Mouse (Mus musculus) left cerebral cortex, postnatal 36 days (tissue): ENCODE measurements at regions not wholly inside any gene's neighbourhood (a gene's known extent, or its start where the extent isn't known, plus 50 kb on each side); places are given as distances from the start of the nearest gene placed in this dataset.

ENCODE experiments used
- DNase-seq, 2 experiments: peaks; one replicate each; pipeline ENCODE4 v3.0.0; 2021 to 2022; ENCODE audit warnings: low spot score in 2 of 2, mixed read lengths in 1 of 2
- intact Hi-C: fragments of 180-260 bp; cut with DNase I; formaldehyde crosslinking; loops from one replicate; pipeline ENCODE4 v1.15.1; 2025

- no peak for DNase-seq
- intact Hi-C loops: no loop called here
Measured at GRCm38 (mm10) chr2:51682177-51682576, 54.9 kb downstream of the Tas2r134 start.

- intact Hi-C loops: no loop called here
- DNase-seq: no peak
Measured at GRCm38 (mm10) chr2:51682745-51683144, 55.4 kb downstream of the Tas2r134 start.

GRCm38 (mm10) chr2:51705110-51705509 lies 77.8 kb downstream of the Tas2r134 start:
- no peak for DNase-seq
- intact Hi-C loops: no loop called here

GRCm38 (mm10) chr2:51708701-51709100 lies 81.4 kb downstream of the Tas2r134 start:
- no peak for DNase-seq
- intact Hi-C loops: no loop called here

GRCm38 (mm10) chr2:51712611-51713010 lies 85.3 kb downstream of the Tas2r134 start:
- DNase-seq: peak in 1 of 2 experiments; percentile 7
- intact Hi-C loops: no loop called here

GRCm38 (mm10) chr2:51730805-51731204 lies 103.5 kb downstream of the Tas2r134 start:
- intact Hi-C loops: no loop called here

GRCm38 (mm10) chr2:51731703-51732102 lies 104.4 kb downstream of the Tas2r134 start:
- intact Hi-C loops: no loop called here

More at GRCm38 (mm10) chr2:51730805-51731204, 103.5 kb downstream of the Tas2r134 start:
- DNase-seq: no peak

GRCm38 (mm10) chr2:51732355-51732754 lies 105.0 kb downstream of the Tas2r134 start:
- DNase-seq: no peak
- intact Hi-C loops: no loop called here

More at GRCm38 (mm10) chr2:51731703-51732102, 104.4 kb downstream of the Tas2r134 start:
- no peak for DNase-seq

- intact Hi-C loops: no loop called here
- DNase-seq: no peak
Measured at GRCm38 (mm10) chr2:51733218-51733617, 105.9 kb downstream of the Tas2r134 start.

GRCm38 (mm10) chr2:51736452-51736851 lies 109.1 kb downstream of the Tas2r134 start:
- no peak for DNase-seq
- intact Hi-C loops: no loop called here

- intact Hi-C loops: no loop called here
- no peak for DNase-seq
Measured at GRCm38 (mm10) chr2:51747675-51748319, 120.5 kb downstream of the Tas2r134 start.

GRCm38 (mm10) chr2:51749247-51749646 lies 121.9 kb downstream of the Tas2r134 start:
- DNase-seq: no peak
- intact Hi-C loops: no loop called here

- DNase-seq: no peak
- intact Hi-C loops: no loop called here
Measured at GRCm38 (mm10) chr2:51752941-51753564, 125.7 kb downstream of the Tas2r134 start.

GRCm38 (mm10) chr2:51753565-51754031 lies 126.3 kb downstream of the Tas2r134 start:
- intact Hi-C loops: no loop called here
- no peak for DNase-seq

GRCm38 (mm10) chr2:51757361-51757760 lies 130.1 kb downstream of the Tas2r134 start:
- DNase-seq: no peak
- intact Hi-C loops: no loop called here

GRCm38 (mm10) chr2:51758093-51758492 lies 130.8 kb downstream of the Tas2r134 start:
- intact Hi-C loops: no loop called here
- no peak for DNase-seq

GRCm38 (mm10) chr2:51762866-51763265 lies 135.6 kb downstream of the Tas2r134 start:
- no peak for DNase-seq
- intact Hi-C loops: no loop called here

GRCm38 (mm10) chr2:51767507-51768135 lies 140.3 kb downstream of the Tas2r134 start:
- intact Hi-C loops: no loop called here
- no peak for DNase-seq

GRCm38 (mm10) chr2:51768298-51769271 lies 141.3 kb downstream of the Tas2r134 start:
- DNase-seq: peak; percentile 36 to 55
- intact Hi-C loops: no loop called here

- intact Hi-C loops: no loop called here
- DNase-seq: no peak
Measured at GRCm38 (mm10) chr2:51785169-51785568, 149.8 kb downstream of the Rbm43 start.
